Mouse (Mus musculus) lung, embryonic 16.5 days (tissue): Measurements from ENCODE around the gene Armc2. TPM values are rescaled to one million over a fixed set of nuclear protein-coding genes. Genes with fewer than 3 reads are reported as not detected.
A peak's percentile ranks its signal among the peaks of the same experiment; 100 is the strongest.

Source experiments
- ATAC-seq: fragments of 200-750 bp; cut with Nextera tagmentation; 2 replicates; pipeline ENCODE4 v1.8.0; 2017; ENCODE audit warnings: low read depth, mild to moderate bottlenecking, moderate library complexity
- H3K27ac ChIP-seq: fragments of 300-500 bp; sonication (generic); 2 replicates; pipeline ENCODE4 v1.5.1; 2014; ENCODE audit warnings: mild to moderate bottlenecking, control low read depth, low read length
- H3K27me3 ChIP-seq: fragments of 300-500 bp; sonication (generic); 2 replicates; pipeline ENCODE4 v1.6.1; 2014; ENCODE audit warnings: low read depth, low read length, mixed read lengths; ENCODE audit not compliant: control insufficient read depth, insufficient read depth
- H3K36me3 ChIP-seq: fragments of 300-500 bp; sonication (generic); 2 replicates; pipeline ENCODE4 v1.6.1; 2014; ENCODE audit warnings: low read length; ENCODE audit not compliant: control insufficient read depth, insufficient read depth
- H3K4me1 ChIP-seq: fragments of 300-500 bp; sonication (generic); replicated peaks from 2 replicates; pipeline ENCODE4 v1.6.1; 2014; ENCODE audit warnings: low read length, mixed read lengths; ENCODE audit not compliant: control insufficient read depth, insufficient read depth
- H3K4me2 ChIP-seq: fragments of 300-500 bp; sonication (generic); 2 replicates; pipeline ENCODE4 v1.6.1; 2014; ENCODE audit warnings: low read depth, low read length, control low read depth
- H3K4me3 ChIP-seq: fragments of 300-500 bp; sonication (generic); 2 replicates; pipeline ENCODE4 v1.5.1; 2014; ENCODE audit warnings: mild to moderate bottlenecking, low read length, control low read depth
- H3K9ac ChIP-seq: fragments of 300-500 bp; sonication (generic); 2 replicates; pipeline ENCODE4 v1.6.1; 2014; ENCODE audit warnings: low read length, control low read depth
- H3K9me3 ChIP-seq: fragments of 300-500 bp; sonication (generic); 2 replicates; pipeline ENCODE4 v1.6.1; 2016; ENCODE audit warnings: low read length; ENCODE audit not compliant: control insufficient read depth
- WGBS: fragments of 180-500 bp; shearing (Covaris S2); extraction: QIAGEN DNeasy Blood & Tissue Kit; methylation state at CpG from one replicate; pipeline ENCODE4 v1.1.7; 2014; 5-methylcytosine and 5-hydroxymethylcytosine counted together
- polyA plus RNA-seq: library from polyadenylated mRNA; unstranded; fragments of >200 nt; fragmentation: Nextera tagmentation; extraction: Ambion mirVana; gene quantifications from 2 replicates; pipeline ENCODE4 v1.2.1, GENCODE M21; 2015

Armc2 gene
- polyA plus RNA-seq, 1 experiment from 2014 or later = 2.0 TPM

DNA sequence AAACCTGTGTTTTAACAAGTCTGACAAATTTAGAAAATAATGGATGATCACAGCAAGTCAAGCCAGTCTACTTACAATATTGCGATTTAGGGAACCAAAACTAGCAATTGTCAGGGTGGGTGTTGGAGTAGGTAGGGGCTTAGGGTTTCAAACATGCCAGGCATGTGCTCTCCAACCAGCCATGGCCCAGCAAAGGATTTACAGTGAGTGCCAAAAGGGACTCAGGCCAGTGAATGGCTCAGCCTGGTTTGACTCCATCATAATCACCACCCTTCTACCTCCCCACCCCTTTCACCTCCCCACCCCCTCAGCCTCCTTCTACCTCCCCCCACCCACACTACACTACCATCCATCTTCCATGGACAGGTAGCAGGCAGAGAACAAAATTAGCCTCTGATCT, 138.6 kb downstream of the Armc2 start:
- H3K4me1 ChIP-seq = peaks cover 11% of the 10 kb centered on the region

DNA sequence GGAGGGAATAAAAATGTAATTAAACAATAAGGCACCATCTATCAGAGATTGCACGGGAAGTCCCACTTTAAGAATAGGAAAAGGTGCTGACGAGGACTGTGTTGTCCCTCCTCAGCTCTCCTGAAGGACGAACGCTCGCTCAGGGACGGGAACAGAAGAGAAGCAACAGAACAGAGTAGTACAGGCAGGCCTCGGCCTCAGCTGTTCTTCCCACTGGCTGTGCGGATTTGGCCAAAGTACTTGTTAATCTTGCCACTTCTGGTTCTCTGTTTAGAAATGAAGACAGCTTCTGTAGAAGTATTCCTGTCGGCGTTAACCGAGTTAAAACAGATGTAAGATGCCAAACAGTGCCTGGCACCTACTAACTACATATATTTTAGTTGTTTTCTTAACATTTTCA, 139.9 kb downstream of the Armc2 start:
- no peaks in the 10 kb centered on the region for H3K9me3 ChIP-seq
- no peak for ATAC-seq
- H3K4me3 ChIP-seq = no peak overlapping the region
- H3K27ac ChIP-seq = no peak overlapping the region
- H3K4me1 ChIP-seq = peaks cover 6% of the 10 kb centered on the region; the same call in 1 of the 2 replicates
- H3K27me3 ChIP-seq = no peaks in the 10 kb centered on the region
- no peaks in the 10 kb centered on the region for H3K36me3 ChIP-seq
- no peak overlapping the region for H3K4me2 ChIP-seq
- H3K9ac ChIP-seq = no peak overlapping the region
- WGBS = 81% methylated on average over 11 of the region's 11 CpGs

More for the DNA sequence above, 138.6 kb downstream of the Armc2 start:
- no peak overlapping the region for H3K9ac ChIP-seq
- H3K4me3 ChIP-seq = no peak overlapping the region
- H3K27ac ChIP-seq = no peak overlapping the region
- 67% methylated on average over 1 of the region's 1 CpGs for WGBS
- no peak for ATAC-seq
- no peaks in the 10 kb centered on the region for H3K36me3 ChIP-seq
- no peak overlapping the region for H3K4me2 ChIP-seq
- no peaks in the 10 kb centered on the region for H3K27me3 ChIP-seq
- H3K9me3 ChIP-seq = no peaks in the 10 kb centered on the region

DNA sequence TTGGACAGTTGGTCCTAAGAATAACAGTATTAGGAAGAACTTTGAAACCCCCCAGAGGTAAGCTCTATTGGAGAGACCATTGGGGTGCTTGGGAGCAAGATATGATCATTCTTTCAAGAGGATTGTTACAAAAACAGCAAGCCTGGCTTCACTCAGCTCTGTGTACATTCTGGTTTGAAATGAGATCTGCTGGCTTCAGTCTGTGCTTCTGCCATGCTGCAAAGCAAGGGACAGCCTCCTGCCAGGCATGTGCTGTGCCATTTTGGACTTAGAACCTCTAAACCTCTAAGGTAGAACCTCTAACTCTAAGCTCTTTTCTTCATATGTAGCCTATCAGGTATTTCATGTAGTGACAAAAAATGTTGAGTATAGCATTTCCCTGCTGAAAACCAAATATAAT, 142.6 kb downstream of the Armc2 start:
- Histone ChIP-seq H3K9me3 (no peaks in the 10 kb centered on the region), H3K4me1 (peaks cover 5% of the 10 kb centered on the region), H3K4me2 (no peak overlapping the region), H3K9ac (no peak overlapping the region), H3K27me3 (no peaks in the 10 kb centered on the region), H3K27ac (no peak overlapping the region), H3K4me3 (no peak overlapping the region), H3K36me3 (no peaks in the 10 kb centered on the region)
- no peak for ATAC-seq

DNA sequence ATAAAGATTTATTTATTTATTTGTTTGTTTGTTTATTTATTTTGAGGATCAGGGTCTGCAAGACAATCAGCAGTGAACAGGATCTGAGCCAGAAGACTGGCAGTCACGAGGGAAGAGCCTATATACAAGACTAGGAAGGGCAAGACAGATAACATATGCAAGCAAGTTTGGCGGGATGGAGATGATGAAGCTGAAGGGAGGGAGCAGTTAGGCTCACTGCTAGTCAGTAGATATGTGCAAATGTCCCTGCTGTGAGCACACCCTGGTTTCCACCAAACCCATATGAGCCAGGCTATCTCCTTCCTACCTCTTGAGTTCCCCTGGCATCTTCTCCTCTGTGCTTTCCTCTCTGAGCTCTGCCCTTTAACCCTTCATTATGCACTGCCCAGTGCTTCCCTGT, 146.7 kb downstream of the Armc2 start:
- Histone ChIP-seq H3K36me3 (no peaks in the 10 kb centered on the region), H3K4me1 (peaks cover 3% of the 10 kb centered on the region; the same call in 1 of the 2 replicates), H3K4me3 (no peak overlapping the region), H3K9ac (no peak overlapping the region), H3K9me3 (no peaks in the 10 kb centered on the region), H3K27ac (no peak overlapping the region), H3K4me2 (no peak overlapping the region), H3K27me3 (no peaks in the 10 kb centered on the region)
- 49% methylated on average over 2 of the region's 2 CpGs for WGBS
- ATAC-seq = no peak

DNA sequence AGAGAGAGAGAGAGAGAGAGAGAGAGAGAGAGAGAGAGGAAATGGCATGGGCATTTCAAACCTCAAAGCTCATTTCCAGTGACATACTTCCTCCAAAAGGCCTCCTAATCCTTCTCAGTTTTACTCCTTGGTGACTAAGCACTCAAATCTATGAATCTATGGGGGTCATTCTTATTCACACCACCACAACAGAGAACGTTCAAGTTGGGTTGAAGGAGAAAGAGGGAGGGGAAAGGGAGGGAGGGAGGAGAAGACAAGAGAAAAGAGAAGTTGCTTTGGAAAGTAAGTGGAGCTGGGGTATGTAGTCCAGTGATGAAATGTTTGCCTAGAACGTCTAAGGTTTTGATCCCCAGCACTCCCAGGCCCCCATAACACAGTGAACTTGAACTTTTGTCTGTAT, 148.1 kb downstream of the Armc2 start:
- H3K9ac ChIP-seq = no peak overlapping the region
- H3K27ac ChIP-seq = no peak overlapping the region
- peaks cover 7% of the 10 kb centered on the region; the same call in 1 of the 2 replicates for H3K4me1 ChIP-seq
- no peak overlapping the region for H3K4me3 ChIP-seq
- WGBS = 37% methylated on average over 2 of the region's 2 CpGs
- H3K9me3 ChIP-seq = no peaks in the 10 kb centered on the region
- H3K36me3 ChIP-seq = no peaks in the 10 kb centered on the region
- H3K27me3 ChIP-seq = no peaks in the 10 kb centered on the region
- no peak overlapping the region for H3K4me2 ChIP-seq
- ATAC-seq = no peak

DNA sequence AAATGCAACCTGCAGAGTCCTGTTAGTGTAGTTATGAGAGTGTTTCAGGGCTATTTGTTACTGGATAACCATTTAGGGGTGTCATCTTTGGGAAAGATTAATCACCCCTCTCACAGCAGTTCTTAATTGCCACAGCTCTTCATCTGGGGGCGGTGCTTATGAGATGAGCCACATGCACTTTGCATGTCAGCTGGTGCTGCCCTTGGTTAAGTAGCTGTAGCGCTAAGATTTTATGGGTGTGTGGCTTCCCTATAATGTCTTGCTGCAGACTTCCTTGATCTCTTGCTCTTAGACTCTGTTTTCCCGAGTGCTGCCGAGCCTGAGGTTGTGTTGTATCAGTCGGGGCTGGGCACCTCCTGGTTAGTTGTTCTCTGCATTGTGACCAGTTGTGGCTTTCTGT, 150.3 kb downstream of the Armc2 start:
- Histone ChIP-seq H3K9ac (no peak overlapping the region), H3K4me3 (no peak overlapping the region), H3K27me3 (no peaks in the 10 kb centered on the region), H3K27ac (no peak overlapping the region), H3K9me3 (no peaks in the 10 kb centered on the region), H3K4me1 (peaks cover 7% of the 10 kb centered on the region; the same call in 1 of the 2 replicates), H3K36me3 (no peaks in the 10 kb centered on the region), H3K4me2 (no peak overlapping the region)
- no peak for ATAC-seq
- WGBS = 71% methylated on average over 5 of the region's 5 CpGs

DNA sequence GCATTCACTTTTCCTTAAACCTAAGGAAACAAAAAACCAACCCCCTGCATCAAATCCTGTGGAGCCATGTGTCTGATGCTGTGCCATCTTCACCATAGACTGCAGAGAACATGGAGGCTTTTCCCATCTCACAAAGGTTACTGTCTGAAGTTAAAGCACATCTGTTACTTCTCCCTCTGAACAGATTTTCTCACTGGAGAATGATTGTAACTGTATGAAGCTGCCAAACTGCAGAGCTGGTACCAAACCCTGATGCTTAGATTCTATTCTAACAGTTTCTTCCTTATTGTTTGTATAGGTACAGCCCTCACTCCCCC, 151.4 kb downstream of the Armc2 start:
- no peak overlapping the region for H3K4me3 ChIP-seq
- ATAC-seq = no peak
- no peaks in the 10 kb centered on the region for H3K36me3 ChIP-seq
- peaks cover 7% of the 10 kb centered on the region; the same call in 1 of the 2 replicates for H3K4me1 ChIP-seq
- no peak overlapping the region for H3K4me2 ChIP-seq
- H3K9me3 ChIP-seq = no peaks in the 10 kb centered on the region
- no peak overlapping the region for H3K9ac ChIP-seq
- no peak overlapping the region for H3K27ac ChIP-seq
- no peaks in the 10 kb centered on the region for H3K27me3 ChIP-seq

DNA sequence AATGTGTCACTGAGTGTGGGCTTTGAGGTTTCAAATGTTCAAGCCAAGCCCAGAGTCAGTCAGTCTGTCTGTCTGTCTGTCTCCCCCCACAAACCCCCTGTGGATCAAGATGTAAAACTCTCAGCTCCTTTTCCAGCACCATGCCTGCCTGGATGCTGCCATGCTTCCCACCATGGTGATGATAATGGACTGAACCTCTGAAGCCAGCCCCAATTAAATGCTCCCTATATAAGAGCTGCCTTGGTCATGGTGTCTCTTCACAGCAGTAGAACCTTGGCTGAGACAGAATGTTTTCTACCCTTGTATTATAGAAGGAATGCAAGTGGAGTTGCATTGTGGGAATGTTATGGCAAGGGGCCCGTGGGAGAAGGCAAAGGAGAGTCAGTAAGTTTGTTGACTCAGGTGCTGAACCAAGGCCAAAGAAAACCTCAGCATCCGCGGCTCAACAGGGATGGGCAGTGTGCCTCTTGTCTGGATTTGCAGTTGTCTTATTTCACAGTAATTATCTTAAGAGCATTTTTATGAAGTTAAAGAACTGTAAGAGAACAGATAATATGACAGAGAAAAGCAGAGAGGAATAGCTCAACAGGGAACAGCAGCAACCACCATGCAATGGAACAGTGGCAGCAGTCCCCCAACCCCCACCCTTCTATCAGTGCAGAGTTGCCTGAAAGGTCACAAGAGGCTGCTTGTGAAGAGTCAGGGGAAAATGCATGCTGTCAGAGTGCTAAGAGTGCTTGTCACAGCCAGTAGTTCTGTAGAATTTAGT, 152.0 kb downstream of the Armc2 start:
- ATAC-seq = peak; percentile 47; the same call in 1 of the 2 replicates
- H3K27ac ChIP-seq = no peak overlapping the region
- 10% methylated on average over 3 of the region's 3 CpGs for WGBS

More for the DNA sequence above, 152.0 kb downstream of the Armc2 start:
- Histone ChIP-seq H3K36me3 (no peaks in the 10 kb centered on the region), H3K4me3 (no peak overlapping the region), H3K4me2 (no peak overlapping the region), H3K4me1 (peaks cover 7% of the 10 kb centered on the region; the same call in 1 of the 2 replicates), H3K9ac (no peak overlapping the region), H3K27me3 (no peaks in the 10 kb centered on the region), H3K9me3 (no peaks in the 10 kb centered on the region)
